Mouse (Mus musculus): ENCODE data around the gene 4921536K21Rik.

4921536K21Rik gene

DNA sequence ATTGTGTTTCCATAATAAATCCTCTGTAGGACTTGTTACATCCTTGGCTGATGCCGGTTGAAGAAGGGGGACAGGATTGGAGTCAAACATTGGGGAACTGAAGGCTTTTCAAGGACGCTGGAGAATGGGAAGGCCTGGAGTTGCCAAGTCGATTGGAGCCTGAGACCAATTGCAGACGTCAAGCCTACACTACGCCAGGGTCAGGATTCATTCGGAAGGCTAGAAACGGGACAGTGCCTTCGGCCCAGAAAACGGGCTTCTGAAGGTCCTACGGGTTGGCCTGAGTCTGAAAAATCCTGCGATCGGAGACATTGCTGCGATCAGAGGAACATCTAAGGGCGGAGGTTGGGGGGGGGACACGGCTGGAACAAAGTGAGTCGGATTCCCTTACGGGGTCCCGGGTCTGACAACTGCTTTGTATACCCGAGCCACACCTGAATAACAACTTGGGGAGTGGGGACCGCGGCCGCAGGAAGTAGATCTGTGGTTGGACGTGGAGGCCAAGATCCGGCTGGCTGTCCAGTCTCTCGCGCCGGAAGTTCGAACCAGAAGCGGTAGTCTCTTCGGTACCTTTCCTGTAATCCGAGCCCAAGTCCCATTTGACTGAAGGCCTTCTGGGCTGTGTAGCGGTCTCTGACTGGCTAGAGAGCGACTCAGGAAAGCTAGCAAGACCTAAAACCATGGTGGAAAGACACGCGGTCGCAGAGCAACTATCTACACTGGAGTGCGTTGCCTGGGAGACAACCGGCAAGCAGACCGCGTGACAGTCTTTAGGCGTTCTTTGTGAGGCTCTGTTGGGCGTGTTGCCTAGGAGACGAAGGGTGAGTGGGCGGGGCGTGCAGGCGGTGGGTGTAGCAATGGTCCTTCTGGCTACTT lies at the start of gene 4921536K21Rik, which contains the start of gene Dusp18:
4921536K21Rik (minus strand) TSS at position 693 of the 876 bp plus-strand sequence.
Dusp18 (plus strand) TSS at position 835 of the 876 bp plus-strand sequence.
- in situ Hi-C loops (cut with MboI; ENCODE audit: unreplicated experiment in 2 of 2): no loop called here

DNA sequence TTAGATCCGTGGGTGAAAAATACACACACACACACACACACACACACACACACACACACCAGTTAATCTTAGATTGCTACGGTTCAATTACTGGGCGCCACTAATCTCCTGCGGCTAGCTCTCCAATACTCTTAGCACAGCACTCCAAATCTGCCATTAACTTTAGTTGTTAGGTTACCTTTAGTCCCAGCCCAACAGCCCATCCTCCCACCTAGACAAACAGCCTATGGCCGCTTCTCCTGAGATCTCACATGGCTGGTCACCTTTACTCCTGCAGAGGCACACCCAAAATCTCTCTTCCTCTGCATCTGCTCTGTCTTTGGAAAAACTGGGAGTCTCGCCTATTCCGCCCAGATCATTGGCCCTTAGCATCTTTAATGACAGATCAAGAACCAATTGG lies 46.5 kb upstream of the 4921536K21Rik start:
- in situ Hi-C loops (cut with MboI; ENCODE audit: unreplicated experiment in 2 of 2): no loop called here

DNA sequence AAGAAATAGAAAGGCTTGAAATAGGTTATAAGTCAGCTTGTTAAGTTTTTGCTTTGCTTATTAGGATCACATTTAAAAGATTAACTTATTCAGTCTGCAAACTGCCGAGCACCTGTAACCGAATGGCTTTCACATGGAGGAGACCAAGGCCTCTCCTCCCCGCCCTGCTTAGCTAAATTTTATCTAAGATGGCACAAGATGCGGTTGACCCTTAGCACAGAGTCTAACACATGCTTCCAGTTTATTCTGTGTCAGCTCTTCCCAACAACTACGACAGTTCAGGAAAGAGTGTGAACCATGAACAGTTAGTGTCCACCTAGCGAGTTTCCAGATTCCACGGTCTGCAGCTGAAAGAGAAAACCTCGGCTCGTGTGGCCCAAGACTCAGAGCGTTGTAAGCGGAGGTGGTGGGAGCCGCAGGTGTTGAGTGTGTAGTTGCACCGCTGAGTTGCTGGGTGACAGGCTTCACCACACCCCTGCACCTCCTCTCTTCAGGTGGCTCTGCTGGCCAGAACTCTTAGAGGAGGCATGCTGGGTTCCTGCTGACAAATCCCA lies 42.5 kb upstream of the 4921536K21Rik start:
- in situ Hi-C loops (cut with MboI; ENCODE audit: unreplicated experiment in 2 of 2): no loop called here

DNA sequence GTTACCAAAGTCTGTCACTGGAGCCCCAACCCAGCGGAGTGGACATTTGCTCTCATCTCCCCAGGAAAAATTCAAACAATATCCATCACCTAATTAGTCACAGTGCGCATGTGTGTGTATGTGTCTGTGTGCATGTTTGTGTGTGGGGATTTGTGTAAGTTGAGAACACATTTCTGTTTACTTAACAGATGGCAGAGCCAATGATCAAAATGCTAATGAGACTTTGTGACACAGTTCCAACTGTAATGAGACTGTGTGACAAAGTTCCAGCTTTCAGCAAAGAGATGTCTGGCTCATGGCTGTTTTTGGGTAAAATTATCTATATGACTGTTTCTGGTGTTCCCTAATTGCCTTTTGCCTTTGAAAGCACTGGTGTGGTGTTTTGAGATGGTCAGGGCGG lies 41.4 kb upstream of the 4921536K21Rik start:
- in situ Hi-C loops (cut with MboI; ENCODE audit: unreplicated experiment in 2 of 2): no loop called here

DNA sequence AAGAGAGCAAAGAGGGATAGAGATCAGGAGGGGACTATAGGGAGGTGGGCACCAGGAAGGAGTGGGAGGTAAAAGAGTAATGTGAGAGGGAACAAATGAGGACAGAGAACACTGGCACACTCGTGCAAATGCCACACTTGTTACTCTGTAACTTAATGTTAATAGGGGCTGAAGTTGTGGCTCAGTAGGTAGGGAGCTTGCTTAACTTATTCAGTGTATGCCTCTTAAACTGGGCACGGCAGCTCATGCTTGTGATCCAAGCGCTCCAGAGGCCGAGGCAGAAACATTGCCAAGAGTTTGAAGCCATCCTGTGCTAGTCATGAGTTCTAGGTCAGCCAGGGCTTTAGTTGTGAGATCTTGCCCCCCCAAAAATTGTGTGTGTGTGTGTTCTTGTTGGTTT lies 40.2 kb upstream of the 4921536K21Rik start:
- in situ Hi-C loops (cut with MboI; ENCODE audit: unreplicated experiment in 2 of 2): no loop called here

DNA sequence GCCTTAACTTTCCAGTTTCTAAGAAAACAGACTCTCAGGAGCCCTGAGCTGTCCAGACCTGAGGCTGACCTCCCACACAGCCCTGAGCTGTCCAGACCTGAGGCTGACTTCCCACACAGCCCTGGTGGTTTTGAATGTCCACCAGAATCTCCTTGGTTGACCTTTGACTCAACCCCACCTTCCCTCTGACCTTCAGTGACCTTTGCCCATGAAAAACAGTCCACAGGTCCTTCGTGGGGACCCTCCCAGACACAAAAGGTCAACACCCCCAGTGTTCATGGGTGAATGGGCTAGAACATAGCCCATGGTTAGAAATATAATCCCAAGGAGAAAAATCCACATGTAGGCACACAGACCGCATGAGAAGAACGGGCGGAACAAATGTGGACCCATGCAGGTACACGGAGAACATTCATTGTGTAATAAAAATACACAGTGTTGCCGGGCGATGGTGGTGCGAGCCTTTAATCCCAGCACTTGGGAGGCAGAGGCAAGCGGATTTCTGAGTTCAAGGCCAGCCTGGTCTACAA lies 38.9 kb upstream of the 4921536K21Rik start:
- in situ Hi-C loops (cut with MboI; ENCODE audit: unreplicated experiment in 2 of 2): no loop called here

DNA sequence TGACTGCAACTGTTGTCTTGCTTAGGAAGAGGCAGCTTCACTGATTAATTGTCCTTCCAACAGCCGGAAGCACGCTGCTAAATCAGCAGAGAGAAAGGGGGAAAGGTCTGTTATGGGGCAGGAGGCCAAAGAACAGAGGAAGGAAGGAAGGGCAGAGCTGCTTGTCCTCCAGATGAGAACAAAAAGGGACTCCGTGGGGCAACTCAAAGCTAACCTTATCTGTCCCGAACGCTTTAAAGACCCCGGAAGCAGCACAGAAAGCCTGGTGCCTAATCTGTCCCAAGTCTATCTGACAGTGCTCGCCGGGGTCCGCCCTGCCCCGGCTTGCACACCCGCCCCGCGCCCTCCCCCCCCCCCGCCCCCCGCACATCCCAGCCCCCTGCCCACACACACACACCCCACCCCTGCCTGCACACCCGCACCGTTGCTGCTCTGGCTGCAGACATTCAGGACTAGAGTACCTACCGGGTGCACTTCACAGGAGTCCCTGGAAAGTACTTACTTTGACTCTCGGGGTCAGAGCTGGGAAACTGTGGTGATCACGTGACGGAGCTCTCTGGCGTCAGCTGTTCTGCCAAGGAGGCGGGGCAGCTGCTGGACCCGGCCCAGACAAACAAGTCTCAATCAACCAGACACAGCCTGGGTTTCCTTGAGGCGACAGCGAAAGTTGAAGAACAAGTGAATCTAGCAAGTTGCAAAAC lies 36.8 kb upstream of the 4921536K21Rik start, which contains the start of gene Tcn2:
Tcn2 (minus strand) TSS at position 649 of the 701 bp plus-strand sequence.
- in situ Hi-C loops (cut with MboI; ENCODE audit: unreplicated experiment in 2 of 2): no loop called here

DNA sequence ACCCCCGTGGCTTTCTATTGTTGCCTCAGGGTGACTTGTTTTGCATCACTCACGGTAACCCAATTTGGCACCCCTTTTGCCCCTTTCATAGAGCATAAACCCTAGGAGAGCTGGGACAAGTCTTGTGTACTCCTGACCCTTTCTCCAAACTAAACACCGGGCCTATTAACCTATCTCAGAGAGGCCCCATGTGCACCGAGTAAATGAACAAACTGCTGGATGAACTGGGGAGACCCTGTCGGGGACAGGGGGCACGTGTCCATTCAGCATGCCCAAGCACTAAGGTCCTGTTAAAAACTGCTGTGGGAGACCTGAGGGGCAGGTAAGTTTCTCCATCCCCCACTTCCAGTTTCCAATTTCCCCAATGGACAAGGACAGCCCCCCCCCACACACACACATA lies 36.0 kb upstream of the 4921536K21Rik start:
- in situ Hi-C loops (cut with MboI; ENCODE audit: unreplicated experiment in 2 of 2): no loop called here

DNA sequence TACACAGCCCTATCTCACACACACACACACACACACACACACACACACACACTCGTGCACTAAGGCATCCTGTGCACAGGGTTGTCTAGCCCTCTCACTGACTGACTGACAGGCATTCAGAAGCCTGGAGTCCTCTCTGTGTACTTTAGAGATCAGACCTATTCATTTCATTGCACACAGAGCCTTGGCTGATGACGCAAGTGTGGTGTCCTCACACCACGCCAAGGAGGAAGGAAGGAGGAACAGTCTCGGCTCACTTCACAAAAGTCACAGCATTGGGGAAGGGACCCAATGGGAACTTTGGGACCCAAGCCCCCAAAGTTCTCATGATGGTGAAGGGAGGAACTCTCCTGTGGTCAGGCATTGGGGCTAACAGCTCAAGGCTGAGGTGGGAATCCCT lies 35.1 kb upstream of the 4921536K21Rik start:
- in situ Hi-C loops (cut with MboI; ENCODE audit: unreplicated experiment in 2 of 2): no loop called here

DNA sequence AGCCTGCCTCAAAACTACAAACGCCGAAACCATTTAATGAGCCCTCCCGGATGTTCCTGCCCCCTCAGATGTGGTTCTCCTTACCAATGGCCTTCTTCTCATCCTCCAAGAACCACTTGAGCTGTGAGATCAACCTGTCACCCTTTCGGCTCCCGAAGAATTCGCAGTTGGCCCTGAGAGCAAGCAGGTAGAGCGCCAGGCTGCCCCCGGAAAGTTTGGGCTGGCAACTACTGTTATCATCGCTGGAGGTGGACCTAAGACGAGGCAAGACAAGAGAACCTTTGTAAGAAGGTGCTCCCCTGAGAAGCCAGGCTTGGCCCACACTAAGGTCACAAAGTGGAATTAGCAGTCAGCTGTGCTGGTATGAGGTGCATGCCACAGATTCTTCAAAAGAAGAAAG lies 31.0 kb upstream of the 4921536K21Rik start:
- in situ Hi-C loops (cut with MboI; ENCODE audit: unreplicated experiment in 2 of 2): no loop called here

DNA sequence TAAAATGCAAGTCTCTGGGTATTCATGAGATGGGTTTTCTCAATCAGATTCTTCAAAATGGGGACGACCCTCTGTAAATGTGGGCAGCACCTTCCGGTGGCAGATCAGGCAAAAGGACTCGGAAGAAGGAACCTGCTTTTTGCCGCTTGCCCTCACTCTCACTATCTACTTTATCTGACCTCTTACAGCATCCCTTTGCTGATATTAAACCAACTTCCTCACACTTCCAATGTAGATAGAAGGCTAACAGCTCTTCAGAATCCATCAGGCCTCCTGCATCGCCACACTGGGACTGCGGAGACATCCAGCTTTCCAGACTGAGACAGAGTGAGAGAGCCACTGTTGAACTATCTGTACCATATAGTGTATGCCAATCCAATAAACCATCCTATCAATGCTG lies 27.8 kb upstream of the 4921536K21Rik start:
- in situ Hi-C loops (cut with MboI; ENCODE audit: unreplicated experiment in 2 of 2): no loop called here

DNA sequence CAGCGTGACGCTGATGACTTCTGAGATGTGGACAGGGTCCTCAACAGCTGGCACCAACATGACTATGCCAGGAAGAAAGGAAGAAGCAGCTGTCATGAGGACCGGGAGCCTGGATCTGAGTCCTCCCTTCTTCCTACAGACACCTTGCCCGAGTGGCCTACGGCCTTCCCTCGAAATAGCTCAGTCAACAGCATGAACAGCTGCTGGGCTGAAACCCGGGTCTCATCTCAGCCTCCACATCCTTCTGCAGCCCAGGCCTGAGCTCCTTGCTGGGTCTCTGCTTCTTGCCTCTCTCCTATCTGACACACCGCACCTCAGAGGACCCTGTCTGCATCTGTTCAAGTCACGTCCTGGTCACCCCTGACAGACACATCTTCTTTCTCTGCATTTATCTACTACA lies 27.2 kb upstream of the 4921536K21Rik start:
- in situ Hi-C loops (cut with MboI; ENCODE audit: unreplicated experiment in 2 of 2): no loop called here

DNA sequence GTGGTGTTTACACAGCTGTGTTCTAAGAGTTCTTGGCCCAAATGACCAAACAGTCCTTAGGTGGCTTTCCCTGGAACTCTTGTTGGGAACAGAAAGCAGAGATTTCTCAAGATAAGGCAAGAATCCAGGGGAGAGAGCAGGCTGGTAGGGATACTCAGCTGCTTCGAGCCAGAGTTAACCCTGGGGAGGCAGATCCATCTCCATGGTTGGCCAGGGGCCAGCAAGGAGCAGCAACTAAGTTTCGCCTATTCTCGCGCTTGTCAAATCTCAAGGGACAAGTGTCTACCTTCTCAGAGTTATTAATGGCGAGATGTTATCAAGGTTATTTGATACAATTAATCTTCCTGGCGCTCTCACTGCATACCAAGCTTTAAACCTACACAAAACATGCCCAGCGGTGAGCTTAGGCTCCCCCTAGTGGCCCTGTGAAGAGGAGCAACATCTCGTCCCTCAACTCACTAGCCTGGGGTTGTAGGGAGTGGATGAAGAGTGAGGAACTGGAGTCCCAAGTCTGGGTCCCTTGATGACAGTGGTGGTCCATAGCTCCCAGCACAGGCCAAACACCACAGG lies 26.5 kb upstream of the 4921536K21Rik start:
- in situ Hi-C loops (cut with MboI; ENCODE audit: unreplicated experiment in 2 of 2): no loop called here

DNA sequence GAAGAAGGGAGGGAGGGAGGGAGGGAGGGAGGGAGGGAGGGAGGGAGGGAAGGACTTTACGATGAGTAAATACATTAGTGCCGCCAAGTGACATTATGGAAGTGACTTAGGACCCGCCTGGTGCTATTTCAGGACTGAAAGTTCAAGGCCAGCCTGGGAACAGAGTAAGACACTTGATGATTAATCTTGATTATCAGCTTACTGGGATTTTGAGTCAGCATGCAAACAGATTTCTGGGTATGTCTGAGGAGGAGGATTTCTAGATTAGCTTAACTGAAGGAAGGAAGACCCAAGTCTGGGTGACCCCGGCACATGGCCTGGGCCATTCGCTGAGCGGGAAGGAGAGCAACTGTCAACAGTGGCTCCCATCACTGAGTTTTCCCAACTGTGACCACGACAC lies 25.6 kb upstream of the 4921536K21Rik start:
- in situ Hi-C loops (cut with MboI; ENCODE audit: unreplicated experiment in 2 of 2): no loop called here

DNA sequence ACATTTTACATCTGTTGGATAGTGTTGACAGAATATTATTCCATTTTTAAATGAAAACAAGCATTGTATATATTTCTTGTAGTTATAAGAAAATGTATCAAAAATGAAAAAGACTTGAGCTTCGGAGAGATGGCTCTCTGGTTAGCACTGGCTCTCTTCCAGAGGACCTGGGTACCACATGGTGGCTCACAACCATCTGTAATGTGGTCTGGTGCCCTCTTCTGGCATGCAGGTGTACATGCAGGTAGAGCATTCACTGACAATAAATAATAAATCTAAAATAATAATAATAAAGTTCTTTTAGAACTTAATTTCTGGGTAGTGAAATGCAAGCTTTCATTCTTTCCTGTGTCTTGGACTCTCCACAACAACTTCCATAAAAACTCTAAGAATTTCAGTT lies 23.8 kb upstream of the 4921536K21Rik start:
- in situ Hi-C loops (cut with MboI; ENCODE audit: unreplicated experiment in 2 of 2): no loop called here

DNA sequence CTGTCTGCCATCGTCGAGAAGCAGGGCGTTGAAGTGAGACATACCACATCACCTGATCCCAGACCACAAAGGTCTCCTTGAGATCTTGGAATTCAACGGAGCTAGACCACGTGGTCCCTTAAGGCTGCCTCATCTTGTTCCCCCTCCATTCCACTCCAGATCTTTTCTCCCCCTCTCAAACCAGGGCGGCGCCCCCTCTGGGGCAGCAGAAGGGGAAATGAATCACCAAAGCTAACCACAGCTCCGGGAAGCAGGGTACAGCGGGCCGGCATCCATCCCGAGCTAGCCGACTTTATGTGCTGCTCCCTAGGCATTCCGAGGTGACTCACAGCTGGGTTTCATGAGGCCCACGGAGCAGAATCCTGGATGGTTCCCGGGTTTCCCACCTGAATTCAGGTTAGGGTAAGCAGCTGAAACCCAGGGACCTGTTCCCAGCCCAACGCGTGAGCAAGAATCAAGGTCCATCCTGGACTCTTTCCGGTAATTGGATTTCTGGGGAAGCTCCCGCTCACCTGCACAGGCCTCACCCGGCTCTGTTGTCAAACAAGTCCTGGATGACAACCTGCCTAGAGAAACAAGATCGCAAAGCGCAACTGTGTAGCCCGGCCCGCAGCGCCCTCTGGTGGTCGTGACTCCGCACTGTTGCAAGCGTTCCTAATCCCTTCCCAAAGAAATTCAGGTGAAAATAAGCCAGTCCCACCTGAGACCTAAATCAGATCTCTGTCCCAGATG lies 19.4 kb upstream of the 4921536K21Rik start, which contains the start of gene Slc35e4:
Slc35e4 (minus strand) TSS at position 556 of the 732 bp plus-strand sequence.
- in situ Hi-C loops (cut with MboI; ENCODE audit: unreplicated experiment in 2 of 2): no loop called here

DNA sequence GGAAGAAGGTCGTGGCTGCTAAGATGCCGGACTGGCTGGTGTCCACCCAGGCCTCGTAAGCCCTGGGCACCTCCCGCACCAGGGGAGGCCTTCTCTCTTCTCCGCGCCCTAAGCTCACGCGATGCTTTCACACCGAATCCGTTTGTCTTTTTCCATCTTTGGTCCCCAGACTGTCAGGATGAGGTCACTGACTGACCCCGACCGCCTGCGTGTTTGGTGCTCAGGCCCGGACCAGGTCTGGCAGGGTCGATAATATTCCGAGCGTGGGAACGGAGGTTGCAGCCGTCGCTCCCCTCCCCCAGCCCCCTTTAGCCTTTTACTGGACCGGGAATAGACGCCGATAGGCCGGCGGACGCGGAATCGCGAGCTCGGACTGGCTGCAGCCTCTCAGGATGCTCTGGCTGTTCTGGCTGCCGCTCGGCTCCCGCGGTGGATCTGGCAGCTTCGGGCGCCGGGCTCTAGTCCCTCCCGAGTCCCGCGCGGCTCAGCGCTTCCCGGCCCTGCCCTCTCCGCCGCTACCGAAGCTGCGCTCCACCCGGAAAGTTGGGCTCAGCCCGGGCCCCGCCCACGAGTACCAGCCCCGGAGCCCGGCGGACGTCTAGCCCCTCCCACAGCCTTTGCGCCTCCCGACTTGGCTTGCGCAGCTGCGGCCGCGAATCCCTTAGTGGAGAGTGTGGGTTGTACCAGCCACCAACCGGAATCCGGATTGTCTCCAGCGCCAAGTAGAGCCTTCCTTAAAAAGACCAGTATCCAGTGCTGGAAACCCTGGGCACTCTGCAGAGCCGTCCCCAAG lies 18.6 kb upstream of the 4921536K21Rik start:
- in situ Hi-C loops (cut with MboI; ENCODE audit: unreplicated experiment in 2 of 2): no loop called here

DNA sequence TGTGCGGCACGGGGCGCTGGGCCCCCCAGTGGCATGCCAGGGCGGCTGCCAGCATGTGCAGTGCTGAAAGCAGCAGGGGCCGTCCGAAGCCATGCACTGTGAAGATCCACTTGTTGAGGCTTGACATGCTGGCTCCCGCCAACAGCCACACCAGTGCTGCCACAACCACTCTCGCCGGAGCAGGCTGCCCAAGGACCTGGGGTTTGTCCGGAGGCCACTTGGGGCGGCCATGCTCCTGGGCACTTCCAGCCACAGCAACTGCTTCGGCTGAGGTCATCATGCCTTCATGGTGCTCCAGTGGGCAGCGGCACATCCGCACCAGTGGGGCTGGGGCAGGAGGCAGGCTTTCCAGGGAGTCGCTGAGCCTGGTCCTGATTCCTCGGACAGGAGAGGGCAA lies 18.0 kb upstream of the 4921536K21Rik start:
- in situ Hi-C loops (cut with MboI; ENCODE audit: unreplicated experiment in 2 of 2): no loop called here

Measured in v-Abl transformed pro-B cells (cell line).